Mouse (Mus musculus): ENCODE data around the gene St6galnac3.
"Not testable (repeated sequence)": the region's sequence is repeated elsewhere in the genome, so short reads cannot be mapped to it uniquely, and the experiment has no call there.

Gene St6galnac3

DNA sequence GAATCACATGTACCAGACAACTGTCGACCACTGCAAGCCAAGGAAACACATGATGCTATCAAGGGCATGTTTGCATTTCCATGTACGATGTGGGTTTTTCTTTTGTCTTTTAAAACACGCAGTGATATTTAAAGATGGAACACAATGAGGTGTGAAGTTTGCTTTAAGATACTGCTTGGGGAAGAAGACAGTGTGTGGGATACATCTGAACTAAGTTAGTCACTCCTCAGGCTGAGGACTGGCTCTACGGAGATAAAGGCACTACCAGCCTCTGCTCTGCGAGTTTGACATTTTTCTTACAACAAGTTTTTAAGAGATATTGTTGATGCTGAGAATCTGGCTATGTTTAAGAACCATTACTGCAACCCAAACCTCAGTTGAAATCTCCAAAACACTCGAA, 316.6 kb downstream of the St6galnac3 start:
- DNase-seq (ENCODE audit: low spot score): no peak

DNA sequence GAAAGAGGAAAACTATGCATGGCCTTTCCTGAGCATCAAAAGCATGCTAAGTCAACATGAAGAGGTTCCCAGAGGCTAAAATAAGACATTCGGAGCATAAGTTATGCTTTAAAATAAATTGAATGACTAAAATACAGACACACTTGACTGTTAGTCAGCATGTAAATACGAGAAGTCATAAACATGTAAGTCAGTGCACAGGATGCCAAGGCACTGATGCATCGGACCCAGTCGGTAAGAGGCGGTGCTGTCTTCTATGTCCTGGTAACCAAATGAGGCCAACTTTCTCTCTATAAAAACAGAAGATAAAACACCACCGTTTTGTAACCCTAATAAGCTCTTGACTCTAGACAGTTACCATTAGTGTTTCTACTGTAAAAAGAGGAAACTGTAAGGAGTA, 317.3 kb downstream of the St6galnac3 start:
- DNase-seq (ENCODE audit: low spot score): no peak

DNA sequence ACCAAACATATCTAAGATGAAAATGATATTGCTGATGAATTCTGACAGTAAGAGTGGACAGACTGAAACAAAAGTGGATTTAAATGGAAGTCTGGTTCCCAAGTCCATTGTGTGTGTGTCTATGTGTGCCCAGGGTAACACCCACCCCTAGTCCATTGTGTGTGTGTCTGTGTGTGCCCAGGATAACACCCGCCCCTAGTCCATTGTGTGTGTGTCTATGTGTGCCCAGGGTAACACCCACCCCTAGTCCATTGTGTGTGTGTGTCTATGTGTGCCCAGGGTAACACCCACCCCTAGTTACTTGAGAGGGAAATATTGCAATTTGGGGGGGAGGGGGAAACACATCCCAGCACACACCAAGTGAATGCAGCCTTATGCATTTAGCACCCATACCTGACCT, 318.1 kb downstream of the St6galnac3 start:
- no peak for DNase-seq (ENCODE audit: low spot score)

DNA sequence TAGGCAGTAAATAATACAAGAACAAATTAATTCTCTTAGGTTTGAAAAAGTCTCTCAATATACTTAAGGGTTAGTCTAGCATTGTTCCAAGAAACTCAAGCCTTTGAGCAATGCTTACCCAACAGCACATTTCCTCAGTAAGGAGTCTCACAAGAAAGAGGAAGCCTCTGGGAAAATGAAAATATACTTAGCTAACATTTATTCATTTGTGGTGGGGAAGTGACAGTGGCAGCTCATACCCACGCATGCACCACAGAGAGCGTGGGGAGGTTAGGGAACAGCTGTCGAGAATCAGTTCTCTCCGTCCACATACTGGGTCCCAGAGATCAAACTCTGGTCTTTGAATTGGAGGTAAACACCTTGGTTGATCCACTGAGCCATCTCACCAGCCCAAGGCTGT, 318.8 kb downstream of the St6galnac3 start:
- no peak for DNase-seq (ENCODE audit: low spot score)

DNA sequence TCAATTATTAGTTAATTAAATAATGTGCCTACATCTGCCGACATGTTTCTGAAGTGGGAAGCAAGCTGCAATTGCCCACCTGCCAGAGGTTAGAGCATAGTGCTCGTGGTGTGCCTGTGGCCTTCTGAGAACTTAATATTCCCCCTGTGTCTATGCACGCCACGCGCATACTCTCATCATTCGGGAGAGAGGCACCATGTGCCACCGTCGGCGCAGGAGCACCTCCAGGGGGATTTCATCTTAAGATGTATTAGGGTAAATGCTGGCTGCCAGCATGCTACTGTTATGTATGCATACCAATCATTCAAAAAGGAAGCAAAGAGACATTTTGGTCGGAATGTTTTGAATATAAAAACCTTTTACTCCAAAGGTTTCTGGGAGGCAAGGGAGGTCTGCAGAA, 319.3 kb downstream of the St6galnac3 start:
- DNase-seq (ENCODE audit: low spot score): no peak

DNA sequence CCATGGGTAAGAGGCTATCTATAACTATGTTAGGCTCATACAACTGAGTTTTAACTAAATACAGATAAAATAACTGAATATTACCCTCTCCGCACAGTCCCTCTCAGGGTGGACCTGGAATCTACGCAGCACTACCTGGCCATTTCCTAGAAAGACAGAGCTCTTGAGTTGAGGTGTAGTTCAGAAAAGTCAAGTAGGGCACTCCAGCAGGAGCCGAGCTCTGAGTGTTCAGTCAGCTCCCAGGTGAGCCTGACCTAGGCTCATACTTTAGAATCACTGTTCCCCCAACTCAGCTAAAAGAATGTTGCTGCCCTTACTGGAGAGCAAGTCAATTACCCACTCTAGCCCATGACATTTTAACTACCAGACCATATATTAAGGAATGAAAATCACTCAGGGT, 324.7 kb downstream of the St6galnac3 start:
- DNase-seq (ENCODE audit: low spot score): no peak

DNA sequence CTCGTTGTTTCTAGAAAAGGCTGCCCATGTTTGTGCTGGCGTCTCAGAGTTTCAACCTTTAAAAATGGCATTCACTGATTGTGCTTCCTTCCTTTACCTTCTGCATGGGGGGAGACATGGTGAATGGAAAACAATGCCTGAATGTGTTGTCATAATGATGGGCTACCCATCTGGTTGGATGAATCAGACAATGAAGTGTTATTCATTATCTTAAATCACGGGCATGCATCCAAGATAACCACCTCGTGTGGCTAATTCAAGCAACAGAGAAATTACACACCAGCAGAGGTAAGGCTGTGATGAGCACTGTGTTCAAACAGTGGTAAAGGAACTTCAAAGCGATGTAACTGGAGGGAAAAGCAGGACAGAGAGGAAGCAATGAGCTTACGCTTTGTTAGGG, 325.4 kb downstream of the St6galnac3 start:
- DNase-seq (ENCODE audit: low spot score): no peak

DNA sequence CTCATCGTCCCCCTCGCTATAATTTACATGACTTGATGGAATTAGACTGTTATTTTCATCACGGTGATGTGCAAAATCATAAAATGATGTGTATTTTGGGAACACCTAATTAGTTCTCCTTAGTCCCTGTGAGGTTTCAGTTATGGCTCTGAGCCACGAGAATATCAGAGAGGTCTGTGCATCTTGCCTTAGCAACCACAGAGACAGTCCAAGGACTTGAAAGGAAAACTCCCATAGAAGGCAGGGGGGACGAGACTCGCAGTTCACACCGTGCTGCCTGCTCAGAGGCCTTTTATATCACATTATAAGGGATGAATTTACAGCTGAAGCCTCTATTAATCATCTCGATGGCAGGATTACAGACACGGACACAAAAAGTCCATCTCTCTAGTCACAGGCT, 327.2 kb downstream of the St6galnac3 start:
- DNase-seq (ENCODE audit: low spot score): no peak

DNA sequence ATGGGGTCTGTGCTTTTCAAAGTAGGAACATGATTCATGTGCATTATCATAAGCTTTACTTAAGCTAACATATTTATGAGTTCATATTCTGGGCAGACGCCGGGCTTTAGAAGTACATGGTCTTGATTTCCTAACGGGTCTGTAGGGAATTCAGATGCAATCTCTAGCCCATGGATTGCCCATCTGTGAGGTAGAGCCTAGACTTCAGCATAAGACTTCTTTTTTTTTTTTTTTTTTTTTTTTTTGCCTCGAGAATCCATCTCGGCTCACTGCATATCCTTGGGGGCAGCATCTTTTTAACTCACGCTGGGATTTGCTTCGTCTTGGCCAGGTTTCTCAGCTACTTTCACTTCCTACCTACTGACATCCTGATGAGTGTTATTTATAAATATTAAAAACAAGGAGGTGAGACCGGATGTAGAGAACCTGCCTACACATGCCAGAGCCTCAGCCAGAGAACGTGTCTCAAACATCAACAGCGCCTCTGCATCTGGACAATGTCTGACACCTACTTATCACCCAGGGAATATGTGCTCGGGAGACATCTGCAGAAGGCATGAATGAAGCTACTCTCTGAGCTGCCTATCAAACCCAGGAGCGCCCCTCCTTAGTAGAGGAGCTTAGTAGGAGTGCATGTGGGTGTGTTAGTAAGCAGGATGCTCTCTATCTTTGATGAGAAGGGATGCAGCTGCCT, 328.5 kb downstream of the St6galnac3 start:
- peak; percentile 39 for DNase-seq (ENCODE audit: low spot score)

DNA sequence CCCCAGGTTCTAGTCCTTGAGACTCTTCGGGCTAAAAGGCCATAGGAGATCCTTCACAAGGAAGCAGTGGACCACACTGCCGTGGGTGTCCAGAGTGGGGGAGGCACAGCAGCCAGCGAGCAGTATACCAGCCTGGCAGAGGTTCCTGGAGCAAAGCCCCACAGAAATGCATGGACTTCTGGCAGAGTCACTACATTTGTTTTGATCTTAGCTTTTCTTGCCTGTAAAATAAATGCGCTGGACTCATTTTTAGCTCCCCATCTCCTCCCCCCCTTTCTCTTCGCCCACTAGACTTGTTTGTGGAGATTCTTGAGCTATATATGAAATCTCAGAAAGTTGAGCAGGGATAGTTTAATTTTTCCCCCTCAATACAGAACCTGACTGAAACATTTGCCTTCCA, 329.6 kb downstream of the St6galnac3 start:
- no peak for DNase-seq (ENCODE audit: low spot score)

DNA sequence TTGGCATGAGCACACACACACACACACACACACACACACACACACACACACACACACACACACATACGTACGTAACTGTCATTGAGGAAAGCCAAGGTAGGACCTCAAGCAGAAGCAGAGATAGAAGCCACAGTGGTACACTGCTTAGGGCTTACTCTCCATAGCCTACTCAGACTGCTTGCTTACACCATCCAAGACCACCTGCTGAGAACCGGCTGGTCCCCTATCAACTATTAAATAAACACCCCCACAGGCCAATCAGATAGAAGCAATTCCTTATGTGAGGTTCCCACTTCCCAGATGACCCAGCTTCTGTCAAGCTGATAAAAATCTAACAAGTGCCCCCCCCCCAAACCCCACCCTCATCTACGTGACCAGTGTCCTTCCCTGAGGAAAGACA, 330.2 kb downstream of the St6galnac3 start:
- no peak for DNase-seq (ENCODE audit: low spot score)

DNA sequence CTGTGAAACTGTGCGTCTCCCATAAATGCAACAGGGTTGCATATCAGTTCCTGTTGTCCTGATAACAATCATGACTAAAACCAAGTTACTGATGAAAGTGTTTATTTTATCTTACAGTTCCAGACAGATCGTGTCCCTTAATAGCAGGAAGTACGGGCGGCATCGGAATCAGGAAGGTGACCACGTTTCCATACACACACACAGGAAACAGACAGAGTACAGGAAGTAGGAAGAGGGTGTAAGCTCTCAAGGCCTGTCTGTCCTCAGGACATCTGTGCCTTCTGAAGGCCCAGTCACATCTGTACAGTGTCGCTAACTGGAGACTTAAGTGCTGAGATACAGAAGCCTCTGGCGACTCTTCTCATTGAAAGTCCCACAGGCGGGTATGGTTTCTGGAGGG, 330.8 kb downstream of the St6galnac3 start:
- no peak for DNase-seq (ENCODE audit: low spot score)

DNA sequence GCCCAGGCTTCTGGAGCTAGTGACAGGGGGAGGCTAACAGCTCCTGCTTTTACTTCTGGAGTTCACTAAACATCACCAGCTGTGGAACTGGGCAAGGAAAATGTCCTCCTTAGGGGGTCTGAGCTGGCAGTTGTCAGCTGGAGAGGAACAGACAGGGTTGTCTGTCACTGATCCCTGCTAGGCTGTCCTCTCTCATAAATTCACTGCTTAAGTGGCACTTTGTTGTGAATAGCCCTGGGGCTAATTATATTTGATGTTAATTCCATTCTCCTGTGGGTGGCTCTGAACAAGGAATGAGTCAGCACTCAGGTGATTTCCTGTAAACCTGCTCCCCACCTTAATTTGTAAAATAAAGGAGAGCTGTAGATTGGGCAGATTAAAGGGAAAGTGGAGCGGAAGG, 333.5 kb downstream of the St6galnac3 start:
- not testable (repeated sequence) for DNase-seq (ENCODE audit: low spot score)

DNA sequence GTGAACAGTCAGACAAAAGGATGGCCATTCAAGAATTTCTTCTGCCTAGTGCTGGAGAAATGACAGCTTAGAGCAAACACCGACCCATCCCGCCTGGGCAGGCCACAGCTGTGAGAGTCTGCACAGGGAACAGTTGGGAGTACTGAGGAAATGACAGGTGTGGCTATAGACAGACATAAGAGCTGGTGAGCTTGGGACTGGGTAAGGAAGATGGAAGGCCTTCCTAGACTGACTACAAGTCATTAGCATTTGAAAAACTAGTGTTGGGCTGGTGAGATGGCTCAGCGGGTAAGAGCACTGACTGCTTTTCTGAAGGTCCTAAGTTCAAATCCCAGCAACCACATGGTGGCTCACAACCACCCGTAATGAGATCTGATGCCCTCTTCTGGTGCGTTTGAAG, 340.3 kb downstream of the St6galnac3 start:
- DNase-seq (ENCODE audit: low spot score): not testable (repeated sequence)

DNA sequence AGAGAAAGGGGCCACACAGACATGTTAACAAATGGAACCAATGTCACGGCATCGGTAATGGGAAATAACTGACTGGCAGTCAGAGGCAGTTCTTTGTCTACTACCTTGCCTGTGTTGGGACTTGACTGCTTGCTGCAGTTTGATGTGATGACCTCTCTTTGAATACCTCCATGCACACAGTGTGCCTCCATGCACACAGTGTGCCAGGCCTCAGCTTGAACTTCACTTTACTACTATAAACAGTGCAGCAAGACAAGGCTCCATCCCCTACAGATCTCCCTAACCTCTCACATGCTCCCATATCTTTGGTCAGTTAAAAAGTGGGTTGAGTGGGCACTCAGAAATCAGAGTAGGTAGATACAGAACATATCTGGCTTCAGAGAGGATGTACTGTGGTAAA, 341.3 kb downstream of the St6galnac3 start:
- DNase-seq (ENCODE audit: low spot score): no peak

DNA sequence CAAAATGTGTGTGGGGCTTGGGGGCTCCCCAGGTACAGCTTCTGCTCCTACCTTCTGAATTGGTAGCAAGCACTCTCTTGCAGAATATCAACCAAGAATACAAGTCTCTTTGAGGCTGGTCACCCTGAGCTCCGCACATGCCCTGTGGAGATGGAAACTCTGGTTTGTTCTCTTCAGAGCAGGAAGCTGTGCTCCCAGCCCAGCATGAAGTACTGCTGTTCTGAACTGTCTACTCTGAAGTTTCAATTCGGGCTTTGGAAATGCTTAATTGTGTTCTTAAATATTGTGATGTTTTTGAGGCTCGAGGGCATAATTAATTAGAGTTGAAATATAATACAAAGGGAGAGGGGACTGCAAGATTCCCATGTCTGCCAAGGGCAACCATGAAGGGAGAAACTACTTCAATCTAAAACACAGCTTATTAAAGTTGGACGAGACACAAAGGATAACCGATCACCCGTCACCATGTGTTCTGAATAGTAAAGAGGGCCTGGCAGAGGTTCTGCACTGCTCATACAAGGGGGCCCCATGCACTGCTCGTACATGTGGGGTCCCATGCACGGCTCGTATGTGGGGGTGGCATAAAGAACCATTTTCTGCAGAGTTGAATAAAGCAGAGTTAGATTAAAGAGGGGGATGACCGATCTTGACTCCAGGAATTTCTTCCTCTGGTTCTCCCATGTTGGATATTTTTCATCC, 359.8 kb downstream of the St6galnac3 start:
- DNase-seq (ENCODE audit: low spot score): no peak

DNA sequence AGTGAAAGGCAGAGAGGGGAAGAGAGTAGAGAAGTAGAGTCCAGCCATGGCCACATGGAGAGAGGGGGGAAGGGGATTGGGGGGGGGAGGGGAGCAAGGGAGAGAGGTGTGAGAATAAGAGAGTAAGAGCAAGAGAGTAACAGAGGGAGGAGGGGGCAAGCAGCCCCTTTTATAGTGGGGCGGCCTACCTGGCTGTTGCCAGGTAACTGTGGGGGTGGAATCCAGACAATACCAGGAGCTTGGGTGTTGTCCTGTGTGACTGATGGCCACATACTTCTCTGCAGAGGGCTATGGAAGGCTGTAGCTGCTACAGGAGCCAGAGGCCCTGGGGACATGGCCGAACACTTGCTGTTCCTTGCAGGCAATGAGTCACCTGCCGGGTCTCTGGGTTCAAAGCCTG, 360.6 kb downstream of the St6galnac3 start:
- DNase-seq (ENCODE audit: low spot score): no peak

DNA sequence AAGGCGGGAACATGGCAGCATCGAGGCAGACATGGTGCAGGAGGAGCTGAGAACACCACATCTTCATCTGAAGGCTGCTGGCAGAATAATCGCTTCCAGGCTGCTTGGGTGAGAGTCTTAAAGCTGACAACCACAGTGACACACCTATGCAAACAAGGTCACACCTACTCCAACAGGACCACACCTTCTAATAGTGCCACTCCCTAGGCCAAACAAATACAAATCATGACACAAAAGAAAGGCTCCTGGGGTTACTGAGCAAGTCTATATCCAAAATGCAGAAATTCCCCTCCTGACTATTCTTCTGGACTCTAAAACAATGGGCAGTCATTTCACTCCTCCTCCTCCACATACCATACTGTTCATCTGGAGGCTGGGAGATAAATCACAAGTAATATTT, 365.0 kb downstream of the St6galnac3 start:
- no peak for DNase-seq (ENCODE audit: low spot score)

DNA sequence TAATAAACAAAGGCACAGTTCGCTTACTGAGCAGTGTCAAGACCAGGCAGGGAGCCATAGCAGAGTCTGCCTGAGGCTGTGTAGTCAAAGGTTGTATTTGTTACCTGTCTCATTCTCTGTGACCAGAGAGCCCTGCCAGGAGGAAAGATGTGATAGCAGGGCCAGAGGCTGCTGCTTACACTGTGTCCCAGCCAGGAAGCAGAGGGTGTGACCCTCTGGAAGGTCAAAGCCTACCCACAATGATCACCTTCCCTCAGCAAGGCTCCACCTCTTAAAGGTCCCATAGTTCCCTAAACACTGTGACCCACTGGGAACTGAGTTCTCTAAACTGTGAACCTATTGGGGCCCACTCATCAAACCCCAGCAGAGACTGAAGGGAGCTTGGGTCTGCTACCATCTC, 368.9 kb downstream of the St6galnac3 start:
- no peak for DNase-seq (ENCODE audit: low spot score)

DNA sequence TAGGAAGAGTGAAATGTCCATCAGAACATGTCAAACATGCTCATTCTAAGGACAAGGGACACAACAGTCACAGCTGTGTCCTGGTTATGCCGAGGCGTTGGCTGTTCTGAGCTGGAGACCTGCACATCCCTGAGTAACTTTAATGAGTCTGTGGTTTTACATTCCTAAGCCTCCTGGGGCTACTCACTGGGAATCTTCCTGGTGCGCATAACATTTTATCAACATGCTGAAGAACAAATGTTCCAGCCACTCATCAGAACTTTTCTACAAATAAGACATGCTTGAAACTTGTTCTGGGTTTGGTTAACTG, 370.0 kb downstream of the St6galnac3 start:
- no peak for DNase-seq (ENCODE audit: low spot score)

DNA sequence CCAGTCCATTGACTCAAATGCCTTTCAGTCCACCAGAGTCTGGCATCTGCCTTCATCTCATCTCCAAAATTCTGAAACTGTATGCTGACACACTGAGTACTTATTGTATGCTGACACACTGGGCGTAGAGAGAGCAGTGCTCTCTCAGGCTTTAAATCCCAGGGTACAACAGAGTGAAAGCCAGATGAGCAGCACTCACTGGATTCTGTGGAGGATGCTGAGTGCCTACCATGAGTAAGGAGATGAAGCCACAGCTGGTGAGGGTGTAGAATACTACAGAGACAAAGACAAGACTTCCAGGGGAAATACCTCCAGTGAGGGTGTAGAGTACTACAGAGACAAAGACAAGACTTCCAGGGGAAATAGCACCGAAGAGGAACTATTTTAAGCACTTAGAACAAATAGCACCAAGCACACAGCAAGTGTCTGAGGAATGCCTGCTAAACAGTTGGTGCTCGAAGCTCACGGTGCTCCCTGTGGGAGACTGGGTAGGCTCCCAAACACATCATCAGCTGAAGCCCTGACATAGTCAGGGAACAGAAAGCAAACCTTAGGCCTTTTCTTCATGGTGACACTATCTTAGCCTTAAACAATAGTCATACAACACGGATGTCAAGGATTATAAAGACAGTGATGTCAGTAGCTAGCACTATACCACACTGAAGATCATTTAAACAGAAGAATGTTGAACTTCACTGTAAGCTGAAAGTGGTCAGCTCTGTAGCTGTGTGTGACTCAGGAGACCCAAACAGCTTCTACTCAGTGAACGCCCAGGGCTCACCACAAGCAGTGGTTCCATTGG, 370.6 kb downstream of the St6galnac3 start:
- DNase-seq (ENCODE audit: low spot score): no peak

DNA sequence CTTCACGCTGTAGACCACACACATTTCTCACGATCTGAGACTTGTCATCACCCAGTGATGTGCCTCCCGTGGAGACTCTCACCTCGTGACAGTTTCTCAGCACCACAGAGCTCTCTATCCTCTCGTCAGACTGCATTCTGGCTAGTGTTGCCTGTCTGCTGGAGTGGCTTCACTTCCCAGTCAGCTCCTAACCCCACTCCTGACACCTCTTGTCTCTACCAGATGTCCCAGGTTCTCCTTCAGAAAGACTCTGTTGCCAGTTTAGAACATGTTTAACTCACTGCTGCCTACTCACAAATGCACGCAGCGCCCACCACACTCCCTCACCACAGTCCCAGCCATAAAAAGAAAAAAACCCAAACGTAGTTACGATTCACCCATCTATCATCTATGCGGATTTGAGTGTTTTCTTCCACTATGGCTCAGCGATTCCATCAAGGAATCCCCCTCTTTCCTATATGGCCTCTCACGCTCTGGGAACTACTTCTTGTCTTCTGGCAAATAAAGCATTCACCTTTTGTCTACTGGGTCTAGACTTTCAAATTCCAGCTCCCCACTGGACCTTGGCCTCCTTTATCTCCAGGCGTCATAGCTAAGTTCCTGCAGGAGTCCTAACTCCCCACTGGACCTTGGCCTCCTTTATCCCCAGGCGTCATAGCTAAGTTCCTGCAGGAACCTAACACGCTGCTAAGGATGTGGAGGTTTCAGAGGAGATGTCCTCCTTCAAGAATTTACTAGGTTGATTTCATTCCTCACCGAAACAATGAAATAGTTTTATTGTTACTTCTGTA, 371.5 kb downstream of the St6galnac3 start:
- DNase-seq (ENCODE audit: low spot score): peak; percentile 62

DNA sequence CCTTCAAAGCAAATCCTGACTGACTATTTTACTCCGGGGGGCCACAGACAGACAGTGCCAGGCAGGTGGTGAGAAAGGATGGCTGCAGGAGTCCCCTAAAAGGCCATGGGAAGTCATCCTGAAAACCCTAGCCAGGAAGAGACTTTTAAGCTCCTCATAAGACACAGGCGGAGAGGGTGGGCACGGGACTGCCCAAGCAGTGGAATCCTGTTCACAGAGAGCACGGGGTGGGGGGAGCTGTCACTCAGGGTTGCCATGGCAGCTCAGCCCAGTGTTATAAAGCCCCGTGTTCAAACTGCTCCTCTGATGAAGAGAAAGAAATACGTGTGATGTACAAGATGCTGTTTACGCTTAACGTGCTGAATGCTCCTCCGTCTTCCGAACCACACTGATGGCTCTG, 375.0 kb downstream of the St6galnac3 start:
- no peak for DNase-seq (ENCODE audit: low spot score)
